Mouse (Mus musculus) brain, embryonic 14.5 days (tissue): ENCODE measurements around the gene Naa60. TPM values are rescaled to one million over a fixed set of nuclear protein-coding genes. Genes with fewer than 3 reads are reported as not detected.

Experiments used
- DNase-seq: peaks from one replicate; pipeline ENCODE4 v3.0.0-alpha.2; 2011; ENCODE audit warnings: low read depth
- CTCF ChIP-seq: fragments of 200-500 bp; IDR thresholded peaks from 2 replicates; pipeline ENCODE4 v1.5.1; 2012; ENCODE audit warnings: inconsistent platforms, mild to moderate bottlenecking, moderate library complexity, borderline replicate concordance; ENCODE audit not compliant: insufficient read depth, insufficient read length; ENCODE audit errors: extremely low read depth
- POLR2A ChIP-seq: fragments of 200-500 bp; IDR thresholded peaks from 2 replicates; pipeline ENCODE4 v1.6.1; 2012; ENCODE audit warnings: mild to moderate bottlenecking, inconsistent platforms, borderline replicate concordance; ENCODE audit not compliant: poor library complexity, insufficient read depth, insufficient read length, severe bottlenecking; ENCODE audit errors: extremely low read depth
- polyA plus RNA-seq: library from polyadenylated mRNA; depleted of rRNA; stranded (reverse); fragments of >200 nt; gene quantifications from 2 replicates; pipeline ENCODE4 v1.2.3, GENCODE M21; 2012; rRNA removed

Gene Naa60
- polyA plus RNA-seq, 1 experiment: 84.8 TPM

GRCm38 (mm10) chr16:3951141-3951540 lies 79.0 kb downstream of the Naa60 start:
- no peak for DNase-seq
- TF ChIP-seq CTCF (no peak), POLR2A (no peak)

Other genes with a start within 250 kb of the Naa60 start
- gene Mefv, start 154.3 kb upstream of the Naa60 start, polyA plus RNA-seq: 0.03 TPM in 2 replicates
- gene Zfp263, start 128.3 kb upstream of the Naa60 start, polyA plus RNA-seq: 18.3 and 22.5 TPM in 2 replicates
- not detected in 2 replicates for gene Olfr15, start 41.5 kb upstream of the Naa60 start, polyA plus RNA-seq
- 3.6 and 3.8 TPM in 2 replicates for gene Zfp174, start 25.1 kb upstream of the Naa60 start, polyA plus RNA-seq
- gene Zfp597, start 12.2 kb downstream of the Naa60 start, polyA plus RNA-seq: 12.3 and 17.8 TPM in 2 replicates
- gene Gm20695, start 12.3 kb downstream of the Naa60 start, polyA plus RNA-seq: 0.27 and 0.73 TPM in 2 replicates
- gene 1700037C18Rik, start 36.3 kb downstream of the Naa60 start, polyA plus RNA-seq: 6.8 and 7.8 TPM in 2 replicates
- gene Cluap1, start 36.4 kb downstream of the Naa60 start, polyA plus RNA-seq: 22.5 and 26.0 TPM in 2 replicates
- 2.4 and 2.5 TPM in 2 replicates for gene Nlrc3, start 104.3 kb downstream of the Naa60 start, polyA plus RNA-seq
- 56.4 and 61.7 TPM in 2 replicates for gene Slx4, start 131.4 kb downstream of the Naa60 start, polyA plus RNA-seq
- 0.03 and 0.07 TPM in 2 replicates for gene Dnase1, start 164.6 kb downstream of the Naa60 start, polyA plus RNA-seq
- gene Trap1, start 205.5 kb downstream of the Naa60 start, polyA plus RNA-seq: 55.1 and 65.9 TPM in 2 replicates